Mouse (Mus musculus) layer of hippocampus, postnatal 10 days (tissue): ENCODE data around the gene Tada2b. TPM values are rescaled to one million over a fixed set of nuclear protein-coding genes. Genes with fewer than 3 reads are reported as not detected.
A peak's percentile ranks its signal among the peaks of the same experiment; 100 is the strongest.

ENCODE experiments used
- DNase-seq, 2 experiments: peaks; one replicate each; pipeline ENCODE4 v3.0.0; 2021; ENCODE audit warnings: low spot score in 2 of 2
- long read RNA-seq: library from polyadenylated mRNA; stranded (forward); transcript quantifications from one replicate; pipeline ENCODE4 v2.0.0, GENCODE M21; 2023
- total RNA-seq, 2 experiments: library from RNA; stranded (reverse); gene quantifications; 2 replicates each; pipeline ENCODE4 v1.2.3; 2021

Gene Tada2b
- total RNA-seq = 10 to 100 TPM; 33.6 to 35.1 TPM
- long read RNA-seq, transcript Tada2b-201 (2 exons, 3,791 nt) = major isoform, 12 of 31 reads
- long read RNA-seq, partial matches to known transcripts = 18 of 31 reads
- long read RNA-seq, other reads (novel, unspliced or antisense) = 1 of 31 reads

DNA sequence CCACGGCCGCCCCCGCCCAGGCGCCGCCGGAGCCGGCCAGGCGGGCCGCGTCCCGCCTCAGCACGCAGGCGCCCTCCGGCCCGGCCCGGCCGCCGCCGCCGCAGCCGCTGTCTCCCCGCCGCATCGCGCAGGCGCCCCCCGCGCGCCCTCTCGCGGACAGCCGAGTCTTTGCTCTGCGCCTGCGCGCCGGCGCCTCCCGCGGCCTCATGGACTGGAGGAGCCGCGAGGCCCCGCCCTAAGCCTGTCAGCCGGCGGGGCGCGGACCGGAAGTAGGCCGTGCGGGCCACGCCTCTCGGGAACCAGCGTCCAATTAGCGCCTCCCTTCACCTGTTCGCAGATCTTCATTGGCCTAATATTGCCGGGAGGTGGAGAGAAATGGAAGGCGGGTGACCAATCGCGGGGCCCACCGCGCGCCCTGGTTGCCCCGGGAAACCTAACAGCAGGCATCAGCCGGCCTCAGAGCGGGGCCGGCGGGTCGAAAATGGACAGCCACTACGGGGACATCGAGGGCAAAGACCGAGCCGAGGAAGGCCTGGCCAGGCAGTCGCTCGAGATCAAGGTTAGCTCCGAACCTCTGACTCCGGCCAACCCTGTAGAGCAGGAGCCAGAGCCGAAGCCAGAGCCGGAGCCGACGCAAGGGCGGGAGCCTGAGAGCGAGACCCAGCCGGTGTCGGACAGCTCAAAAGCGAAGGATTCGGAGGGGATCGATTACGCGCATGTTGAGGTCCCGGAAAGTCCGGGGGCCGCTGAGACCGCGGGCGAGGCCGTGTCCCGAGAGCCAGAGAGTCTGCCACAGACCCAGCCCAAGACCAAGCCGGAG lies at the start of gene Tada2b, which contains the start of gene Ccdc96:
Gene Tada2b, minus strand, starts transcription at position 115 of the 820 bp plus-strand sequence.
Gene Ccdc96, plus strand, starts transcription at position 418 of the 820 bp plus-strand sequence.
- DNase-seq = peak; percentile 95 to 97

DNA sequence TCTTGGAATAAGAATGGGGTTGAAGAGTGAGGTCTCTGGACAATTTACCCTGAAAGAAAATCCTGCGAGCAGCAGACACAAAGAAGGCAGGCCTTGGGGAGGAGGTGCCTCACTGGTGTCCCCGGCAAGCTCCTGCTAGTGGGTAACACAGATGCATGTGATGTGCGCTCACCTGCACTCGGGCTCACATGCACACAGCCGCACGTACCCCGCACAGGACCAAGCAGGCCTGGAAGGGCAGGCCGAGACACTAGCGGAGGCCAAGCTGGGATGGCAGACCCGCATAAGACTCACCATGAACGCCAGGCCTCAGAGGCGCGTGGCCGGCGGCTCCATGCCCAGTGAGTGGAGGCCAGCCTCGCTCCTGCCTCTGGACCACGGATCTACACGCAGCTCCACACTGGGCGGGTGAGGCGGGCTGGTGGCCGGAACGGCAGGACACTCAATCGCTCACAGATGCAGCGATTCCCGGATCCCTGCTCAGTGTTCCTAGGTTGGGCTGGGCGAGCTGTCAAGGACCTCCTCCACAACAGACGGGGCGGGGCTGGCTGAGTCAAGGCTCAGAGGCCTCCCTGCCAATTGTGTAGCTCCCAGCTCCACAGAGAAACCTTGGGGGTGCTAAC lies 46.2 kb upstream of the Tada2b start:
- DNase-seq = peak; percentile 90 to 94

DNA sequence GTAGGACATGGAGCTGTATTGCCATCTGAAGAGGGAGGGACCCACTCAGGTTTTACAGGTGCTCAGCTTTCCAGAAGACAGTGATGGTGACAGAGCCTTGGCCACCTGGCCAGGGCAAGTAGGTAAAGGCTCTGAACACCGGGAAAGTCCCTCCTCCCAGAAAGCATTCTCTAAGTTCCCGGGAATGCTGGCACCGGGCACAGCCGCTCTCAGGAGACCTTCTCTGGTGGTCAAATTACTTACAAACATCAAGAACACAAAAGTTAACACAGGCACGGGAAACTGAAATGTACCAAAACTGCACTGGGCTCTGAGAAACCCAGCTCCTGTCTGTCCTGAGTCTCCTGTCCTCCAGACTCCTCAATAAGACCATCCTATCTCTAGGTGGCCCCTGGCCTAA lies 45.6 kb upstream of the Tada2b start:
- no peak for DNase-seq

DNA sequence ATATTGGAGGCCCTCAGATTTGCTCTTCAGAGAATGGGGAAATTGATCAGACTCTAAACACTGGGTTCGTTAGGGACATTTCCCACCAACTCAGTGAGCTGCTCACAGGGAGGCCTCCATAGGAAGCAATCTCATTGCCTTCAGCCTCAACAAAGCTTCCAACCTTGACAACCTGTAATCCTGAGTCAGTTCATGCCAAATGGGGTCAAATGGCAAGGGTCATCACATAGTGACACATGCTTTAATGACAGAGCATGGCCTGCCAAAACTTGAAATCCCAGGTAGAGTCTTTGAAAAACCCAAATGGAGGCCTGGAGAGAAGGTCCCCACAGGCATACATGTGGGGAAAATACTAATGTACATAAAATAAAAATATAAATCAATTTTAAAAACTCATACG lies 42.8 kb upstream of the Tada2b start:
- DNase-seq = no peak

DNA sequence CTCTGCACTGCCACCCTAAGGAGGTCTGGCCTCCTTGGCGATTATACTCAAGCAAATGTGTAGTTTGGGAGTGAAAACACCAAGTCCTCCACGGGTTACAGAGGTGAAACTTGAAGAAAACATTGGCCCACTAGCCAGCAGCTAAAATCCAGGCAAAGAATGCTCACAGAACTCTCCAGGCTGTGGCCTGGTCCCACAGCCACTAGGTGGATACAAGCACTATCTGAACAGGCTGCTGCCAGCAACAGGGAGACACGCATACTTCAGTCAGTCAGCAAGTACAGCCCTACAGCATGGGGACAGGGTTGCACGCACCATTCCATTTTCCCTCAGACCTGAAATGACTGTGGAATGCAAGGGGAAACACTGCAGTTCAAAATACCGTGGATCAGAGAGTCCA lies 42.2 kb upstream of the Tada2b start:
- peak in 1 of 2 experiments; percentile 26 for DNase-seq

DNA sequence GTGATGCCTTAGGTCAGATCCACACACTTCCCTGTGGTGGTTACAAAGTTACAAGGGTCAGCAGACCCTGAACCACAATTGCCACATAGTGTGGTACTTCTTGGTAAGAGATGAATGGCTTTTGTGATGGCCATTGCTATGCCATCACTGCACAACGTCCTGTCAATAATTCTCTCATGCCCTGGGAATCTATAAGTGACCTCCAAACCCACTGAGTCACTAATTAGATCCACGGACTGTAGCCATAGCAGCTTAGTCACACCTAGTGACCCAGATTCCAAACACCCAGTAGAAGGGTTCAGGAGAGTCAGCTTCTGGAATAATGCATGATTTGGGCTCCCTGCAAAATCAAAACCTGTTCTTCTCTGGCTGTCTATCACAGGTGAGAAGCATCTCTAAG lies 41.1 kb upstream of the Tada2b start:
- DNase-seq = no peak

DNA sequence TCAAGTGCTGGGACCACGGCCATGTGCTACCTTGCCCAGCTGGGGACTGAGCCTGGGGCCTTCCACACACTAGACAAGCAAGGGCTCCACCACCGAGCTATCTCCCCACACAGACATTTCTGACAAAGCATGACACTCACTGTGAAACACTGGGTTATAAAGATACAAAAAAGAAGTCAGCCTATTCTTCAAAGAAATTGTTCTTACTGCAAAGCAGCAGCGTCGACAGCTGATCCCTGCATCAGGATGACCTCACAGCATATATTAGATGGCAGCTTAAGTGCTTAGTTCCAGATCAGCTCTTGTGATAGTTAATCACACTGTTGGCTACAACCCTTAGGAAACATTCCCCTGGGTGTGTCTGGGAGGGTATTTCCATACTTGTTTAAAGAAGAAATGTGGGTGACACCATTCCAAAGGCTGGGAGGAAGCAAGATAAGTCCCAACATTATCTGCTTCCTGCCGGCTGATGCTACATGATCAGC lies 39.2 kb upstream of the Tada2b start:
- DNase-seq = no peak

DNA sequence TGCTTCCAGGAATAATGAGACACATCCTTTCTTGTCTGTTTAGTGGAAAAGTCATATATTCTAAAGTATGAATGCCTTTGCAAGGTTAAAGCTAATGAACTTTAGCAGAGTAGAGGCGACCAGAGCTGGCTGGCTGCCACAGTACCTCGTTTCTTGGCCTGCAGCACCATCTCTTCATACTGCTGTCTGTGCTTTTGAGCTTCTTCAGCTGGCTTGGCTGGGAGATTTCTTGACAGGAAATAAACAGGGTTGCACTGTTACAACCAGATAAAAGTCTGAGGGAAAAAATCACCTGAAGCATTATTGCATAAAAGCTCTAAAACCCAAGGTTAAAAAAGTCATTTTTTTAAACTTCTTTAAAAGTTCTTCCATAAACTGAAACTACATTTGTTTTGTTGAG lies 38.7 kb upstream of the Tada2b start:
- DNase-seq = no peak

DNA sequence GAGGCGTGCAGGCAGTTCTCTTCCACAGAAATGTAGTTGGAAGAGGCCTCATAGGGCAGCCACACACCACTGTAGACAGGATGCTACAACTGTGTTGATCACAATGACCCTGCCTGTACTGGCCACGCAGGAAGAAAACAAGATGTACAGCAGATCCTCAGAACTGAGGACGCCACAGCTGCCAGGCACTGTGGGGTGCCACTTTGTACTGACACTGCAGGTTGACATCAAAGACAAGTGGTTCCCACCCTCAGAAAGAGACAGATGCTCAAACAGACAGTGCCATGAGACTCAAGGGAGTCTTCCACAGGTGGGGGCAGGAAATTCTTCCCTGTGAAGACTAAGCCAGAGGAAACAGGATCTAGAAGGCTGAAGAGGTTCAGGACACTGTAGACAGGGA lies 35.7 kb upstream of the Tada2b start:
- no peak for DNase-seq

DNA sequence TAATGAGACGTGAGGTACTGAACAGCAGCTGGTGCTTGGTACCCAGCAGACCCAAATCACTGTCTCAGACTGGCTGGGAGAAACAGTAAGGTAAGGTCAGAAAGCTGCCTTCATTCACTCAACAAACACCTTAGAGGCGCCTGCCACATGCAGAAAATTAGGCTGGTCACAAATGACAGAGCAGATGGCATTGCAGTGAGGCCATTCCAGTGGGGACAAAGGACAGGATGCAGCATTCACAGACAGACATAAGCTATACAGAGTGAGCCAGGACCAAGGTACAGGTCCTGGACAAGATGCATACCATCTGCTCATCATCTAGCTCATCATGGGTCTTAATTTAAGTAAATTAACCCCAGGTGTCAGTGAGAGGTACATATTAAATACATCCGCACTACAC lies 33.5 kb upstream of the Tada2b start:
- DNase-seq = no peak

DNA sequence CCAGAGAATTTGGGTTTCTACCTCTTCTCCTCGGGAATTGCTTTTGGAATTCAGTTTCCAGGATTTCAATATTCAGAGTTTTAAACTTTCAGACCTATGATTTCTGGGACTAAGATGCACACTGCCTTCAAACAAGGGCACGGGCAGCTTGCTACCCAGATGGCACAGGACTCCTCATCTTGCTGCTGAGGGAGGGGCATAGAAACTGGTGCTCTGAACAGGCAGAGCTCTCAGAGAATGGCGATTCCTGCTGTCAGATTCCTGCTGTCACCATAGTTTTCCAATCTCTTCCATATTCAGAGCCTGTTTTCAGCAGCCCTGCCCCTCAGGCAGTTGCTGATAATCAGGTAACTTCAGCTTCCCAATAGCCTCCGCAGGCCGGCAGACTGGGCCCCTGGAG lies 31.5 kb upstream of the Tada2b start:
- DNase-seq = peak in 1 of 2 experiments; percentile 30

DNA sequence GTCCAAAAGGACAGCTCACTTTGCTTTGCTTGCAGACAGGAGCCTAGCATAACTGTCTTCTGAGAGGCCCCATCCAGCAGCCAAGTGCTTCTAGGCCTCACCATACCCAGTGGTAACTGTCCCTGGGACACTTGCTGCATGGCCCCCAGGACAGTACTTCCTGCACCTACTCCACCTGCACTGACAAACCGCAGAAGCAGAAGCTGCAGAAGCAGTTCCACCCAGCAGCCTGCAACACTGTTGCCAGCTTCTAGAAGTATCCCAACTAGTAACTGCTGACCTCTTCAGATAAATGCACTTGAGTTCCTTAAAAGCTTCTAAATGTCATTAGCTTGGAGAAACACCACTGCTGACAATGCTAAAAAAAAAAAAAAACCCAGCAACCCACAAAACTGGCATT lies 31.0 kb upstream of the Tada2b start:
- no peak for DNase-seq

DNA sequence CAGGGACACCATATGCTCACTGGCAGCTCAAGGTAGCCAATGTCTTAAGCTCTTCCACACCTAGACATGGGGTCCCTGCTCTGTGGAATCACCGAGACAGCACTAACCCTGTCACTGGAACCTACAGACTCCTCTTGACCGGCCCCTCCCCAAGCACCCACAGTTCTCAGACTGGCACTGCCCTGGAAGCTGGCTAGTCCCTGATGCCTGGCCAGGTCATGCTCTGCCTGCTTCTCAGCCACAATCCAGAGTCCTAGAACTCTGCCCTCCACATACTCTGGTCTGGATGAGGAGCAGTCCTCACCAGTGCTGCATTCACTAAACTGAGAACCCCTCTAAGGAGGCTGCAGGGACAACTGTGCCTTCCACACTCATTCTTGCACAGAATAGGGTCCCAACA lies 26.9 kb upstream of the Tada2b start:
- no peak for DNase-seq

DNA sequence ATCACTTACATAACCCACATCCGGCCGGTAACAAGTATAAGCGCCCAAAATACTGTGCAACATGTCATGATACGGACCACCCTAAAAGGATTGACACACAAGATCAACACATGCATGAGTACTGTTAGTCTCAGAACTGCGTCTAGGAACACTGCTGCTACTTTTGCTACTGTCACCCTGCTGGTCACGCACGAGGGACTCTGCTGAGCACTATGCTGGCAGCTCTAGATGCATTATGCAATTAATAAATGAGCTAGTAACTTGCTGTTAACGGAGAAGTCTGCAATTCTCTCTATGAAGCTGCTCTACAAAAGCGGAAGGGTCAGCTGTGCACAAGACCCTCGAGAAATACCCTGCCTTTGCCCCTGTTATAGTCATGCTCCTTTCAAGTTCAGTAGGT lies 24.3 kb upstream of the Tada2b start:
- DNase-seq = no peak

DNA sequence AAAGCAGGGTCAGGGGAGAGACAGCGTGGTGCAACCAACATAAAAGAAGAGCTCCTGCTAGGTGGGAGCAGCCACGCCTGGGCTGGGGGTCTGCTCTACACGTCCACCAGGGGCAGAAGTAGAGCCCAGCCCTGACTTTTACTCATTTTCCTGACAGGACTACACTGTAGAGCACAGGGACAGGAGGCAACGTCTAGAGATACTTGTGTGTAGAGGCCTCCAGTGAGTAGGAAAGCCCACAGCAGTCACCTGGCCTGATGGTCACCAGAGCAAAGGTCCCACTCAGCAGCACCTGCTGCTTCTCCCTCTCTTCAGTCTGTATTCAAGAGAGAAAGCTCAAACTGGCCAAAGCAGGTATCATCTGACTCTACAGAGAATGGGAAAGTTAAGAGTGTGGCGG lies 21.6 kb upstream of the Tada2b start:
- DNase-seq = no peak

DNA sequence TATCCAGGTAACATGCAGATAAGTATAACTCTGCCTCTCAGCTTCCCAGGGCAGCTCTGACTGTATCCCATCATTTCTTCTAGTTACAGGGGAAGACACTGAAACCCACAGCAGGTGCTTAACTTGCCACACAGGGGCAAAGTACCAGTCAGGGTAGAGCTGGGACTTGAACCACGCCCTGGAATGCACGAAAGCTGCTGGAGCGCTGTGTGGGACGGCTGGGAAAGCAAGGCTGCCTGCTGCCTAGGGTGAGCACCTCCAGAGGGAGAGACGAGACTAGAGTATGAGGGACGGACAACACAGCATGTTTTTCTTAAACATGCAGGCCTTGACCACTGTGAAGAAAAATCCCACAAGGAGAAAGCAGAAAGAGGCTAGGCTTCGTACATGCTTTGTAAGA lies 21.1 kb upstream of the Tada2b start:
- no peak for DNase-seq

DNA sequence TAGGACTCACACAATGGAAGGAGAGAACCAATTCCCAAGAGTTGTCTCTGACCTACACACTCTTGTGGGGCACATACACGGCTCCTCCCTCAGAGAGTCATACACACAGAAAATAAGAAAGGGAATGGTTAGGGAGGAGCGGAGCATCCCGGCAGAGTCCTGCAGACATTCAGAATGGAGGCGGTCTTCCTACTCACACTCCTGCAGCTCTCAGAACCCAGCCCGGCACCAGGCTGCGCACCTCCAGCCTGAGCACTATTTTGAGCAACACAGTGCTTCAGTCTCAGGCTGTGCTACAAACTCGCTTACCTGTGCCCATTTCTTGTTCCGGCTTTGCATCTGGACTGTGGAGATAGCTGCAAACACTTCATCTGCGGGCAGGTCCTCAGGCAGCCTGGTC lies 10.6 kb upstream of the Tada2b start:
- DNase-seq = no peak

DNA sequence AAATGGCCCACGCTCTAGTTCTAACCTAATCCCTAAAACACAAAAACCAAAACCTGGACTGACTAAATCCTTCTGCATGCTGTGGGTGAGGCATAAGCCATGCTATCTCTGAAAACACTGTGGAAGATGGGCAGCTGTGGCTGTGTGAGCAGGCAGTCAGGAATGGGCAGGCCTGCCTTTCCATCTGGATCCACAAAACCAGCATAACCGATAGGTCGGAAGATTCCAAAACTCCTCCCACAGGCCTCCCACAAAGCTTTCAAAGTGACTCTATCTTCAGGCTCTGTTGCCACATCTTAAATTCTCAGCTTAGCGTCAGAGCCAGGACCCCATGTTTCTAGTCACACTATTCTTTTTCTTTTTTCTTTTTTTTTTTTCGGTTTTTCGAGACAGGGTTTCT lies 9.8 kb upstream of the Tada2b start:
- DNase-seq = peak in 1 of 2 experiments; percentile 39

DNA sequence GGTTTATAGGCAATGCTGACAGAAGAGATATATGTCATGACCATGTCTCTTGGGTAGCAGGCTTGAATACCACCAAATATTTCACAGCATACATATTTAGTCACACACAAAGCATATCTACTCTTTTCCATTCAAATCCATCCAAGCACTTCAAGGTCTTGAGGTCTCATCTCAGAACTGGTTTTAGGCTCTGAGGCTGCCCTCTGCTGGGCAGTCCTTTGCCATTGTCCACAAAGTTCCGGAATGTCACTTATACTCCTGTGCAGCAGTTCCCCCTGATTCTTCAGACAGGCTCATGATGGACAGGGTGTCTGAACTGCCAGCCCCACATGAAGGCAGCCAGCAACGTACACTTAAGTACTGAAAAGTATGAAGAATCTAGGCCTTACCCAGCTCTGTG lies 5.1 kb upstream of the Tada2b start:
- DNase-seq = no peak

DNA sequence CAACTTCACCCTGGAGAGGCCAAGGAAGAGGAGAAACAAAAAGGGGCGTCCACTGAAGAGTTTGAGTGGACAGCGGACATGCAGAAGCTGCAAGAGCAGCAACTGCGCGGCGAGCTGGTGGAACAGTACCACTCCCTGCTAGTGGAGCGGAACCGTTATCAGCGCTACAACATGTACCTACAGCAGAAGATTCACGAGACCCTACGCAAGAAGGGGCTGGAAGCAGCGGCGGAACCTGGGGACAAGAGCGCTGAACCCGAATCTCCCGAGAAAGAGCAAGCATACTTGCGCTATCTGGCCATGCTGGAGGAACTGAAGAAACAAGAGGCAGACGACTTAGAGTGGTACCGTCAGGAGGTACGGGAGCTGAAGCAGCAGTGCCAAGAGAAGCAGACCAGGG lies 1.2 kb upstream of the Tada2b start:
- no peak for DNase-seq

DNA sequence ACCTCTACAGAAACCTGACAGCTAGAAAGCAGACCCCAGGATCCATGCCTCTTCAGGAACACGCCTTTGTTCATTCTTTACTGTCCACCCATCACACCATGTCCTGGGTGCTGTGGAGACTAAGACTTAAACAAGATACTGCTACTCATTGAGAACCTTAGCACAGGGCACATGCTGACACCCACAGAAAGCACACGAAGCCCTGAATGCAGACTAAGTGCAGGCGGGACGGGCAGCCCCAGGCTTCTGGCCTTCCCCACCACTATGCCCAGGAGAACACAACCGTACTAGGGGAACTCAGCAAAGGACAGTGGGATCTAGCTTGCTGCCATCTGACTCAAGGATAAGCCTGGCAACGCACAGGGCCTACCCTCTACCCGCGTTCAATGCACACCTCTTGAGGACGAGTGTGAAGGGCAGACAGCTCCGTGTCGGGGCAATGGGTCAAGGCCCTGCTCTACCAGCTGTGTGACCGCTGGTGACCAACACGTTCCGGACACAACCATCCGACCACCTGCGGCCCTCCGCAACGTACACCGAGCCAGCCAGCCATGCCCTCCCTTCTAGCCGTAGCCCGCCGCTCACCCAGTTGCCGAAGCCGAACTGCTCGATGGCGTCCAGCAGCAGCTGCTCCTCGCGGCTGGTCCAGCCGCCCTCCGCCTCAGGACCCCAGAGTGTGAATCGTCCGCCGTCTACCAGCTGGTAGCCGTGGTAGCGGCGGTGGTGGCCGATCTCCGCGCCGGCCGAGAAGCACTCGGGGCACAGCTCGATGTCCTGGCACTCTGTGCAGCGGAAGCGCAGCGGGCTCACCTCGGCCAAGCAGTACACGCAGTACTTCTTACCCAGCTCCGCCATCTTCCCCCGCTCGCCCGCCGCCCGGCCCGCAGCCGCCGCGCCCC lies 633 bp downstream of the Tada2b start:
- DNase-seq = peak; percentile 49 to 64
